Mouse (Mus musculus): ENCODE data around the gene Sap18b. TPM values are rescaled to one million over a fixed set of nuclear protein-coding genes. Genes with fewer than 3 reads are reported as not detected.

Sap18b gene
- polyA plus RNA-seq, 1 experiment from 2014 or later = 278 TPM

- Histone ChIP-seq H3K27ac (no peak overlapping the region), H3K4me3 (no peak overlapping the region), H3K27me3 (no peaks in the 10 kb centered on the region), H3K9ac (no peak overlapping the region), H3K4me1 (replicated peaks) (peaks cover 15% of the 10 kb centered on the region), H3K4me2 (no peak overlapping the region), H3K9me3 (no peaks in the 10 kb centered on the region), H3K36me3 (no peaks in the 10 kb centered on the region)
- ATAC-seq (ENCODE audit: low FRiP score) = no peak
- WGBS = 71% methylated on average over 3 of the region's 3 CpGs
Measured at GRCm38 (mm10) chr8:95830144-95830543, 5.0 kb downstream of the Sap18b start.

GRCm38 (mm10) chr8:95832603-95833434, 7.7 kb downstream of the Sap18b start:
- H3K4me3 ChIP-seq = peak overlapping the region; percentile 30
- H3K9me3 ChIP-seq = no peaks in the 10 kb centered on the region
- H3K4me1 ChIP-seq (replicated peaks) = peaks cover 15% of the 10 kb centered on the region
- H3K9ac ChIP-seq = peak overlapping the region; percentile 46
- H3K27me3 ChIP-seq = no peaks in the 10 kb centered on the region
- peak; percentile 61 for ATAC-seq (ENCODE audit: low FRiP score)
- 16% methylated on average over 16 of the region's 16 CpGs for WGBS
- H3K36me3 ChIP-seq = peaks cover 19% of the 10 kb centered on the region
- peak overlapping the region; percentile 52 for H3K4me2 ChIP-seq
- no peak overlapping the region for H3K27ac ChIP-seq

- Histone ChIP-seq H3K27ac (no peak overlapping the region), H3K4me1 (replicated peaks) (peaks cover 15% of the 10 kb centered on the region), H3K4me2 (peak overlapping the region; percentile 52), H3K9me3 (no peaks in the 10 kb centered on the region), H3K36me3 (peaks cover 19% of the 10 kb centered on the region), H3K4me3 (peak overlapping the region; percentile 30), H3K27me3 (no peaks in the 10 kb centered on the region), H3K9ac (peak overlapping the region; percentile 46)
- WGBS = under 1% methylated on average over 16 of the region's 16 CpGs
- ATAC-seq (ENCODE audit: low FRiP score) = peak; percentile 30
Measured at GRCm38 (mm10) chr8:95833435-95833984, 8.4 kb downstream of the Sap18b start.

DNA sequence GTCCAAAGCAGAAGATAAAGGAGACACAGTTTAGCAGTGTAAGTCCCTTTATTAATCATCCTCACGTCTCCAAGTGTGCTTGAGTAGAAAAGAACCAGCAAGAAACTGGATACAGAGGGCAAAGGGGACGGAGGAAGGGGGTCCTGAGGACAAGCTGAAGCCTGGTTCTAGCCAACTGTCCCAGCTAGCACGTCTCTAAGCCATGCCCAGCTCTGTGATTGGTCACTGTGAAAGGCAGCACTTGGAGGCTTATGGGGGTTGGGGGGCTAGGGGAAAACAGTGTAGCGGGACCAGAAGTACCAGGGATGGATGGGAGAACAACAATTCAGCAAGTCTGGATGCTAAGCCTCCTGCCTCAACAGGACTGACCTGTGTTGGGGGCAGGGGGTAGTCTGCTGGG, 10.7 kb downstream of the Sap18b start:
- Histone ChIP-seq H3K9me3 (no peaks in the 10 kb centered on the region), H3K36me3 (peaks cover 39% of the 10 kb centered on the region), H3K4me1 (replicated peaks) (peaks cover 15% of the 10 kb centered on the region), H3K4me2 (no peak overlapping the region), H3K4me3 (no peak overlapping the region), H3K27me3 (no peaks in the 10 kb centered on the region), H3K9ac (no peak overlapping the region), H3K27ac (no peak overlapping the region)
- ATAC-seq (ENCODE audit: low FRiP score) = no peak
- WGBS = 76% methylated on average over 4 of the region's 4 CpGs

- WGBS = 91% methylated on average over 10 of the region's 10 CpGs
- Histone ChIP-seq H3K36me3 (peaks cover 53% of the 10 kb centered on the region), H3K9ac (no peak overlapping the region)
Measured at GRCm38 (mm10) chr8:95837266-95837665, 12.1 kb downstream of the Sap18b start.

DNA sequence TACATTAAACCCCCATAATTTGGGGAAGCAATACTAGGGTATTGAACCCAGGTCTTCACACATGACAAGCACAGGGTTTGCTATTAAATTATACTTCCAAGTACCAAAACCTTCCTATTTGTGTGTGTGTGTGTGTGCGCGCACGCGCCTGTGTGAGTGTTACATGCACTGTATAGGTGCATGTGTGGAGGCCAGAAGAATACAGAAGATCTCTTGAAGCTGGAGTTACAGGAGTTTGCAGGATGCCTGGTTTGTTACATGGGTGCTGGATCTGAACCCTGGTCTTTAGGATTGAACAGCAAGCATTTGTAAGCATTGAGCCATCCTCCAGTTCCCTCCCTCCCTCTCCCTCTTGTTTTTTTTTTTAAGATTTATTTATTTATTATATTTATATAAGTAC, 14.1 kb downstream of the Sap18b start:
- 100% methylated on average over 4 of the region's 4 CpGs for WGBS
- H3K4me2 ChIP-seq = no peak overlapping the region
- no peak overlapping the region for H3K27ac ChIP-seq
- no peaks in the 10 kb centered on the region for H3K27me3 ChIP-seq
- ATAC-seq (ENCODE audit: low FRiP score) = no peak
- H3K36me3 ChIP-seq = peaks cover 72% of the 10 kb centered on the region
- no peaks in the 10 kb centered on the region for H3K4me1 ChIP-seq (replicated peaks)
- H3K9me3 ChIP-seq = no peaks in the 10 kb centered on the region
- no peak overlapping the region for H3K4me3 ChIP-seq
- no peak overlapping the region for H3K9ac ChIP-seq

More at GRCm38 (mm10) chr8:95837266-95837665, 12.1 kb downstream of the Sap18b start:
- Histone ChIP-seq H3K4me2 (no peak overlapping the region), H3K27me3 (no peaks in the 10 kb centered on the region), H3K27ac (no peak overlapping the region), H3K9me3 (no peaks in the 10 kb centered on the region), H3K4me3 (no peak overlapping the region), H3K4me1 (replicated peaks) (peaks cover 15% of the 10 kb centered on the region)
- no peak for ATAC-seq (ENCODE audit: low FRiP score)

DNA sequence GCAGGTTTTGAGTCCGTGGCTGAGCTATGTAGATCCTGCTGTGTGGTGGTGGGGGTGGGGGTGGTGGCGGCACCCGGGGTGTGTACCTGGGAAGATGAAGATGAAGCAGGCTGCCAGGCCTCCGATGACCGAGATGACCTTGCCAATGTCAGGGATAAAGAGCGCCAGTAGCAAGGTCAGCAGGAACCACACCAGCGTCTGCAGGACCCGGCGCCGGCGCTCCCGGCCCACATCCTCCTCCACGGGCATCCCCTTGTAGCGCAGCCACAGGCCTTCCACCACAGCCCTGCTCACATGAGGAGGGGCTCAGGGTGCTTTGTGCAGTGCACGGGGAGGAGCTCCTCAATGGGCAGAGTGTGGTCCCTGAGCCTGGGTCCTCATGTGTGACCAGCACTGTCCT, 16.3 kb downstream of the Sap18b start:
- no peak overlapping the region for H3K4me3 ChIP-seq
- no peaks in the 10 kb centered on the region for H3K4me1 ChIP-seq (replicated peaks)
- WGBS = 89% methylated on average over 15 of the region's 15 CpGs
- H3K27me3 ChIP-seq = no peaks in the 10 kb centered on the region
- H3K27ac ChIP-seq = no peak overlapping the region
- peaks cover 86% of the 10 kb centered on the region for H3K36me3 ChIP-seq
- H3K4me2 ChIP-seq = no peak overlapping the region
- ATAC-seq (ENCODE audit: low FRiP score) = no peak
- no peak overlapping the region for H3K9ac ChIP-seq
- no peaks in the 10 kb centered on the region for H3K9me3 ChIP-seq

DNA sequence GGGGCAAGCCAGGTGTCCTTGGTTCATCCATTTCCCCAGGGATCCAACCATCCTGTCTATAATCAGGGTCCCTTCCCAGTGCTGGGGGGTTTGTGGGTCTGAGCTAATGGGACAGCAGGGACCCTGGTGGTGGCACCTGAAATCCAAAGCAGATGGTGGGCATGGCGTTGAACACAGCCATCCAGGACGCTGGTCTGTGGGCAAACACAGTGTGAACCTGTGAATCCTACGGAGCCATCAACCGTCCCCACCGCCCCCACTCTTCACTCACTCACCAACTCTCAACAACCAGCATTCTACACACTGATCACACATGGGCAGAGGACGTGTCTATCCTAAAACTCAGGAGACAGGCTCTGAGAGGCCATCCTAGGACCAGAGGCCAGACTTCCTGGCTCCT, 18.8 kb downstream of the Sap18b start:
- no peak overlapping the region for H3K4me3 ChIP-seq
- no peaks in the 10 kb centered on the region for H3K27me3 ChIP-seq
- H3K27ac ChIP-seq = no peak overlapping the region
- peaks cover 83% of the 10 kb centered on the region for H3K36me3 ChIP-seq
- WGBS = 95% methylated on average over 6 of the region's 6 CpGs
- no peaks in the 10 kb centered on the region for H3K9me3 ChIP-seq
- no peak overlapping the region for H3K9ac ChIP-seq
- no peaks in the 10 kb centered on the region for H3K4me1 ChIP-seq (replicated peaks)
- H3K4me2 ChIP-seq = no peak overlapping the region
- no peak for ATAC-seq (ENCODE audit: low FRiP score)

DNA sequence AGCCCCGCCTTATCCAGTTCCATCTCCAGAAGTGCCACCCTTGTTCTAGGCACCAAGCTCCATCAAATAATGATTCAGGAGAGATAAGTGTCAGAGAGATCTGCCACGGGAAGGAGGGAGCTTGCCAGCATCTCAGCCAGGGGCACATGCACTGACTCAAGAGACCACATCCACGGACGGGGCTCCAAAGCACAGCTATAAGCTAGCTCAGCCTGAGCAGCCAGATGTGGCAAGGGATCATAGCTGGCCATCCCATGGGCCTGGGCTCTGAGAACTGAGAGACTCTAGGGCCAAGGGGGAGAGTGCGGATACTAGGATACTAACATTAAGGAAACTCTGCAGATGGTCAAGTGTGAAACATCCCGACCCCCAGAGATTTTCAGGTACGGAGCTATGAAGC, 19.9 kb downstream of the Sap18b start:
- peaks cover 74% of the 10 kb centered on the region for H3K36me3 ChIP-seq
- 84% methylated on average over 7 of the region's 7 CpGs for WGBS
- no peak overlapping the region for H3K4me3 ChIP-seq
- H3K27me3 ChIP-seq = no peaks in the 10 kb centered on the region
- no peak overlapping the region for H3K9ac ChIP-seq
- H3K4me2 ChIP-seq = no peak overlapping the region
- H3K4me1 ChIP-seq (replicated peaks) = no peaks in the 10 kb centered on the region
- no peaks in the 10 kb centered on the region for H3K9me3 ChIP-seq
- no peak for ATAC-seq (ENCODE audit: low FRiP score)
- no peak overlapping the region for H3K27ac ChIP-seq

- Histone ChIP-seq H3K4me3 (no peak overlapping the region), H3K36me3 (peaks cover 44% of the 10 kb centered on the region), H3K27ac (no peak overlapping the region), H3K4me1 (replicated peaks) (peaks cover 10% of the 10 kb centered on the region), H3K9me3 (no peaks in the 10 kb centered on the region), H3K27me3 (no peaks in the 10 kb centered on the region), H3K4me2 (no peak overlapping the region), H3K9ac (no peak overlapping the region)
- ATAC-seq (ENCODE audit: low FRiP score) = no peak
- 87% methylated on average over 24 of the region's 24 CpGs for WGBS
Measured at GRCm38 (mm10) chr8:95848061-95848551, 23.0 kb downstream of the Sap18b start.

DNA sequence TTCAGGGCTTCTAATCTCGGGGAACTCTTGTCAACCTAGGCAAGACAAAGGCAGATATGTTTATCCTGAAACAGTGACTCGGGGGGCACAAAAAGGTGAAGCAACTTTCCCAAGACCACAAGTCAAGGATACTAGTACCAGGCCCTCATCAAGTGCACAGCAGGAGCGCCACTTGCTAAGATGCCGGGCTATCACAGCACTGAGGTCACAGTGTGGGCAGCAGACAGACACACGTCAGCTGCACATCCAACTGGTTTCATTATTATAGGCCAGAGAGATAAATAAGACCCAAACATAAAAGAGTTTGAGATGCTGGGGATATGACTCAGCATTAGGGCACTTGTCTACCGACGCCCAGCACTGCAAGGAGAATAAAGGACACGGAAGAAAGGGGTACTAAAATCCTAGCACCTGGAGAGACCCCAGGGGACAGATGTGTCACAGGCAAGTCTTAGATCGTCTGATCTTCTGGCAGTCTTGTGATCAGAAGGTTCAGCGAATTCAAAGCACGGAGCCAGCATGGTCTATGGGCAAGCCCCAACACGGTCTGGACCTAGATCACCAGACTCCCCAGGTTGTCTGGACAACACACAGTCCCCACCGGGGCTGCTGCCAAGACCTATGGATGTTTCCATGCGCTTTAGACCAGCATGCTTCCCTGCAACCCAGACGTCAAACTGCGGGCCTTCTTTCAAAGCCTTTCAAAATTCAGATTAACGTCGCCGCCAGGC, 23.8 kb downstream of the Sap18b start:
- 93% methylated on average over 19 of the region's 19 CpGs for WGBS
- ATAC-seq (ENCODE audit: low FRiP score) = no peak
- H3K27me3 ChIP-seq = no peaks in the 10 kb centered on the region
- H3K9me3 ChIP-seq = no peaks in the 10 kb centered on the region
- no peak overlapping the region for H3K27ac ChIP-seq
- H3K9ac ChIP-seq = no peak overlapping the region
- peaks cover 10% of the 10 kb centered on the region for H3K4me1 ChIP-seq (replicated peaks)
- peaks cover 36% of the 10 kb centered on the region for H3K36me3 ChIP-seq
- no peak overlapping the region for H3K4me3 ChIP-seq
- no peak overlapping the region for H3K4me2 ChIP-seq

GRCm38 (mm10) chr8:95850326-95850725, 25.2 kb downstream of the Sap18b start:
- Histone ChIP-seq H3K27ac (no peak overlapping the region), H3K4me3 (no peak overlapping the region), H3K27me3 (no peaks in the 10 kb centered on the region), H3K36me3 (peaks cover 22% of the 10 kb centered on the region), H3K9me3 (no peaks in the 10 kb centered on the region), H3K4me2 (no peak overlapping the region), H3K4me1 (replicated peaks) (peaks cover 10% of the 10 kb centered on the region), H3K9ac (no peak overlapping the region)
- ATAC-seq (ENCODE audit: low FRiP score) = no peak
- 96% methylated on average over 2 of the region's 2 CpGs for WGBS

Measured in hindbrain, embryonic 13.5 days (tissue).